Mouse (Mus musculus): Measurements from ENCODE around the gene Churc1.
"Not testable (repeated sequence)": the region's sequence is repeated elsewhere in the genome, so short reads cannot be mapped to it uniquely, and the experiment has no call there.

Churc1 gene

DNA sequence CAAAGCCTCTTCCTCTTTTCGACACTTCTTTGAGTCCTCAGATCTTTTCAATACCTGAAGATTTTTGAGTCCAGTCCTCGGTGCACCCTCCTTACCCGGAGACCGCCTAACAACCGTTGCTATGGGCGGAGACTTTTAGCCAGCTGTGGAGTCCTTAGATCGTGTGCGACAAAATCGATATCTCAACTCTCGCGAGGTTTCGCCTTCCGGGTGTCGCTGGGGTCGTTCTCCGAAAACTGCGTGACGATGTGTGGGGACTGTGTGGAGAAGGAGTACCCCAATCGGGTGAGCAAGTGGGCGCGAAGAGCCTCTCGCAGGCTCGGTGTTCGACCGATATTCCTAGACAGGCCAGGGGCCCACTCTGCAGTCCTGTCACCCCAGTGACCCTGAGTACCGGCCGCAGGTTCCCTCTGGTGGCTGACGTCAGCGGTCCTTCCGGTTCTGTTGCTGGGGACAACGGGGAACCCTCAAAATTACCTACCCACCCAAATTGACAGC is at the start of gene Churc1, which contains the start of gene Fntb:
Churc1 (plus strand) TSS at position 185 of the 498 bp plus-strand sequence.
Fntb (plus strand) TSS at position 236 of the 498 bp plus-strand sequence.
- peak; percentile 100 for DNase-seq (ENCODE audit: low read depth)

- no peak for DNase-seq (ENCODE audit: low read depth)
Measured at GRCm38 (mm10) chr12:76718384-76718783, 47.0 kb upstream of the Churc1 start.

- DNase-seq (ENCODE audit: low read depth): no peak
Measured at GRCm38 (mm10) chr12:76720572-76720971, 44.8 kb upstream of the Churc1 start.

DNA sequence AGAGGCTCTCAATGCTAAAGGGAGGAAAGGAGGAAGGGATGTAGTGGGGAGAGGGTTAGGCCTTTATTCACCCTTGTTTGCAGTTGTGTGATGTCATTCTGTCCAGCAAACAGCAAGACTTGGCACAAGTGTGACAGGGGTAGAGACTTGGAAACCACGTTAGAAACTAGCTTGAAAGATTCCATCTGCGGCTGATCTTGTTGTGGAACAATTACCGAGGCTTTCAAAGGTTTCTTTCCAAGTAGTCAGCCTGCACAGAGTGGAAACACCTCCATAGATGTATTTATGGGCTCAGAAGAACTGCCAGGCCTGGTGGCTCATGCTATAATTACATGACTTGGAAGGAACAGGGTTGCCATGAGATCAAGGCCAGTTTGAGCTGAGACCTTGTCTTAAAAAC is 43.3 kb upstream of the Churc1 start:
- DNase-seq (ENCODE audit: low read depth): no peak

- DNase-seq (ENCODE audit: low read depth): no peak
Measured at GRCm38 (mm10) chr12:76727955-76728354, 37.4 kb upstream of the Churc1 start.

GRCm38 (mm10) chr12:76750866-76751459 is 14.4 kb upstream of the Churc1 start:
- no peak for DNase-seq (ENCODE audit: low read depth)

- DNase-seq (ENCODE audit: low read depth): no peak
Measured at GRCm38 (mm10) chr12:76752652-76753318, 12.6 kb upstream of the Churc1 start.

- DNase-seq (ENCODE audit: low read depth): no peak
Measured at GRCm38 (mm10) chr12:76765901-76766630, 728 bp downstream of the Churc1 start.

GRCm38 (mm10) chr12:76770841-76771500 is 5.6 kb downstream of the Churc1 start:
- no peak for DNase-seq (ENCODE audit: low read depth)

GRCm38 (mm10) chr12:76771540-76771939 is 6.2 kb downstream of the Churc1 start:
- no peak for DNase-seq (ENCODE audit: low read depth)

DNA sequence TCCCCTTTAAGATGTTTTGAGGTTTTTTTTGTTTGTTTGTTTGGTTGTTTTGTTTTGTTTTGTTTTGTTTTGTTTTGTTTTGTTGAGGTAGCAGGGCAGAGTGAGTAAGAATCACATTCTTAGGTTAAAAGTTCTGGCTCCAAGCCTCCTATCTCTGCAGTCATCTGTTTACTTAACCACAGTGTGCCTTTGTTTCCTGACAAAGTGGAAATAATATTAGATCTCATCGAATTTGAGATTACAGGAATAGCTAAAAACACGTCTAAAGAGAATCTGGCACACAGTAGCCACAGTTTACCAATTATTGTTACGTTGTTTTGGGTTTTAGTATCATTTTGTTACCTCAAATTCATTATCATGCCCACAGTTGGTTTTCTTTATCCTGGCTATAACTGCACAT is 9.3 kb downstream of the Churc1 start:
- DNase-seq (ENCODE audit: low read depth): no peak

- DNase-seq (ENCODE audit: low read depth): no peak
Measured at GRCm38 (mm10) chr12:76775132-76775531, 9.8 kb downstream of the Churc1 start.

DNA sequence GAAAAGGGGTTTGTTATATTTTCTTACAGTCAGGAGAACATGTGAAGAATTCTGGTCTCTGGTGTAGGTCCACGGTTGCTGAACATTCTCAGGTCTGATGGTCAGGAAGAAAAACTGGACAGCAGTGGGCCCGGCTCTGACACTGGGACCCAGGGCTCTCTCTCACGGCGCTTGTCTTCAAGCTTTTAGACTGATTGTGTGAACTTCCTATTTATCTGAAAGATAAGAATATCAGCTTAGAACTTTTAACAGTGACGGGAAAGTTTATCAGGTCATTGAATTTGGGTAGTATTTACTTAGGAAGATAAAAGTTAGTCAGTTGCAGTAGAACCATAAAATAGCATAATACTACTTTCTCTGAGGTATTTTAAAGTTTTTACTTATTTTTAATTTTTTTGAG is 11.6 kb downstream of the Churc1 start:
- no peak for DNase-seq (ENCODE audit: low read depth)

GRCm38 (mm10) chr12:76777845-76778244 is 12.5 kb downstream of the Churc1 start:
- DNase-seq (ENCODE audit: low read depth): no peak

DNA sequence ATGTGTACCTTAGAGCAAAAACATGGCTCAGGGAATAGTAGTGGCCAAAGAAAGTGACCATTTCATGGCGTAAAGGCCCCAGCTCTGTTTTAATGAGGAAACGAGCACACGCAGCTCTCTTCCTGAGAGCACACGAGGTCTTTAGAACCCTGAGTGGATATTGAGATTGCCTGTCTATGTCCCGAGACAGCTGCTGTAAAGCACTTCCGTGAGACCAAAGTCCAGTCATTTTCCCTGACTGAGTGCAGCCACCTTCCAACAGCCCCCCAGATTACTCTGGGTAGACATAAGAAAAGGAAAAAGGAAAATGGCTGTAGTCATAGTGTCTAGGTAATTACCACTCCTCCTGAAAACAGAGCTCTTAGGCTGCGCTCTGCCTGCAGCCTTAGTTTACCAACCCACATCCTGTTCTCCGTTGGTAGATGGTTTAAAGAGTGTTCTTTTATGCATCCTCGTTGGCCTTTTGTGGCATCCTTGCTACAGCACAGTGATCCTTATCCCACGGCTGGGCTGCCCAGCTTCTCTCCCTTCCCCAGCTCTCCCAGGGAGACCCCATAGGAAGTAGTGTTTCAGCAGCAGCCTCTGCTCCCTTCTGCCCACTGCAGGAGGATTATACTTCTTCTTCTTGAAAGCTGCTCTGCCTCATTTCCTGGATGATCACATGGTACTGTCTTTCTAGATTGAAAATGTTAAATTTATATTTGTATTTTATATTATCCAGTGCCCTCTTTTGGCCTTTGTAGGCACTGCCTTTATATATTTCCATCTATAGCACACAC is 13.2 kb downstream of the Churc1 start:
- no peak for DNase-seq (ENCODE audit: low read depth)

- no peak for DNase-seq (ENCODE audit: low read depth)
Measured at GRCm38 (mm10) chr12:76779951-76780350, 14.6 kb downstream of the Churc1 start.

- no peak for DNase-seq (ENCODE audit: low read depth)
Measured at GRCm38 (mm10) chr12:76780639-76781468, 15.5 kb downstream of the Churc1 start.

GRCm38 (mm10) chr12:76784056-76784619 is 18.8 kb downstream of the Churc1 start:
- DNase-seq (ENCODE audit: low read depth): no peak

DNA sequence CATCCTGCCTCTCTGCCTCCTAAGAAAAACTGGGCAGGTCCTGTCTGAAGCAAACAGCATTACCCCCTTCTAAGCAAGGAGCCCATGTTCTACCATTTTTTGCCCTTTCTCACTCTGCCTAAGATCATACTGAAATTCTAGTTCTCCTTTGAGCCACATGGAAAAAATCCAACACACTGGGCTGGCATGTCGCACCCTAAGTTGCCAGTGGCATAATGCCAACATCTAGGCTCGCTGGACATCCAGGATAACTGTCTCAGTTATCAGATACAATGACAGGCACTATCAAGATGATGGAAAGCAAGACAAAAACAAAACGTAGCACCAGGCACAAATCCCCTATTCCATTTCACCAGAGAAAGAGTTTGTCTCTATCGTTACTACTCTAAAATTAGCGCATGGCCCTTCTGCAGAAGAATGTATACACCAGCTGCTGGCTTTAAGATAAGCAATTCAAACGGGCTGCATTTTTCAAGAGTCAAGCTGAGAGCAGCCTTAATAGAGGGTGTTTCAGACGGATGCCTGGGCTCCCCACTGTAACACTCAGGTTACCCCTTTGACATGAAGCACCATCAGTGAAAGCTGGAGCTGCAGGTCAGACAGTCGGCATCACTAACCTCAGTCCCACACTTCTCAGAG is 25.2 kb downstream of the Churc1 start:
- DNase-seq (ENCODE audit: low read depth): no peak

- not testable (repeated sequence) for DNase-seq (ENCODE audit: low read depth)
Measured at GRCm38 (mm10) chr12:76792540-76792939, 27.2 kb downstream of the Churc1 start.

Data from c-Kit-positive CD71-negative TER-119-negative erythroid progenitor cells, embryonic 14.5 days (primary cell).